Mouse (Mus musculus) embryonic facial prominence, embryonic 12.5 days (tissue): ENCODE measurements around the gene Tspan18. TPM values are rescaled to one million over a fixed set of nuclear protein-coding genes. Genes with fewer than 3 reads are reported as not detected.

Source experiments
- ATAC-seq: fragments of 200-750 bp; cut with Nextera tagmentation; 2 replicates; pipeline ENCODE4 v1.8.0; 2017; ENCODE audit not compliant: insufficient number of reproducible peaks, insufficient read depth, low FRiP score, low TSS enrichment
- H3K27ac ChIP-seq: fragments of 300-500 bp; sonication (generic); 2 replicates; pipeline ENCODE4 v1.5.1; 2016; ENCODE audit warnings: mild to moderate bottlenecking
- H3K27me3 ChIP-seq: fragments of 300-500 bp; sonication (generic); 2 replicates; pipeline ENCODE4 v1.6.1; 2016; ENCODE audit warnings: mild to moderate bottlenecking, moderate library complexity
- H3K36me3 ChIP-seq: fragments of 300-500 bp; sonication (generic); 2 replicates; pipeline ENCODE4 v1.6.1; 2016; ENCODE audit warnings: mild to moderate bottlenecking
- H3K4me1 ChIP-seq: fragments of 300-500 bp; sonication (generic); 2 replicates; pipeline ENCODE4 v1.6.1; 2016
- H3K4me2 ChIP-seq: fragments of 300-500 bp; sonication (generic); replicated peaks from 2 replicates; pipeline ENCODE4 v1.6.1; 2016; ENCODE audit warnings: mild to moderate bottlenecking, moderate library complexity
- H3K4me3 ChIP-seq: fragments of 300-500 bp; sonication (generic); 2 replicates; pipeline ENCODE4 v1.5.1; 2016; ENCODE audit warnings: mild to moderate bottlenecking
- H3K9ac ChIP-seq: fragments of 300-500 bp; sonication (generic); 2 replicates; pipeline ENCODE4 v1.6.1; 2016; ENCODE audit warnings: mild to moderate bottlenecking, moderate library complexity
- H3K9me3 ChIP-seq: fragments of 300-500 bp; sonication (generic); 2 replicates; pipeline ENCODE4 v1.6.1; 2016; ENCODE audit warnings: mild to moderate bottlenecking, moderate library complexity
- WGBS: fragments of 180-500 bp; shearing (Covaris S2); methylation state at CpG from one replicate; pipeline ENCODE4 v1.1.7; 2016; 5-methylcytosine and 5-hydroxymethylcytosine counted together
- polyA plus RNA-seq: library from polyadenylated mRNA; unstranded; fragments of >200 nt; fragmentation: Nextera tagmentation; extraction: Ambion mirVana; gene quantifications from 2 replicates; pipeline ENCODE4 v1.2.1, GENCODE M21; 2016

The Tspan18 gene
- polyA plus RNA-seq, 1 experiment from 2014 or later = 16.3 TPM

GRCm38 (mm10) chr2:93313768-93314632 lies 20.3 kb downstream of the Tspan18 start:
- no peaks in the 10 kb centered on the region for H3K36me3 ChIP-seq
- no peak overlapping the region for H3K4me2 ChIP-seq
- H3K9me3 ChIP-seq = no peaks in the 10 kb centered on the region
- H3K4me3 ChIP-seq = no peak overlapping the region
- no peak overlapping the region for H3K9ac ChIP-seq
- no peaks in the 10 kb centered on the region for H3K27me3 ChIP-seq
- 29% methylated on average over 15 of the region's 15 CpGs for WGBS
- H3K27ac ChIP-seq = no peak overlapping the region
- H3K4me1 ChIP-seq = peaks cover 11% of the 10 kb centered on the region; the same call in 1 of the 2 replicates
- ATAC-seq = no peak

DNA sequence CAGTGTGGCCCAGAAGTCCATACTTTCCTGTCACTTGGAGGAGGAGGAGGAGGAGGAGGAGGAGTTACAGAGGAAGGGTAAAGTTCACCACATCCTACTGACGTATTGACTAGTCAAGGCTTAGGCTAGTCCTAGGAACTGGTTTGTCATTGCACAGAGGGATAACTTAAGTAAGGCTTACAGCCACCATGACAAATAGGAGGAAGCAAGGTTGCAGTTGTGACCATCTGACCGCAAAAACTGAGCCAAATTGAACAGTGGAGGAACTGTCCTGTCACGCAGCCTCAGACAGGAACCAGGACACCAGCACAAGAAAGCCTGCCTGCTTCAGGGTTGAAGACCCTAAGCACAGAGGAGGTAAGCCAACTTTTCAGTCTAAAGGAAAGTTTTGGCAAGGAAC lies 21.8 kb downstream of the Tspan18 start:
- 73% methylated on average over 3 of the region's 3 CpGs for WGBS
- H3K4me1 ChIP-seq = peaks cover 11% of the 10 kb centered on the region; the same call in 1 of the 2 replicates

GRCm38 (mm10) chr2:93309724-93310413 lies 24.4 kb downstream of the Tspan18 start:
- Histone ChIP-seq H3K36me3 (no peaks in the 10 kb centered on the region), H3K27ac (no peak overlapping the region), H3K4me3 (no peak overlapping the region), H3K4me2 (no peak overlapping the region), H3K4me1 (peaks cover 7% of the 10 kb centered on the region; the same call in 1 of the 2 replicates), H3K27me3 (no peaks in the 10 kb centered on the region), H3K9ac (no peak overlapping the region), H3K9me3 (no peaks in the 10 kb centered on the region)
- ATAC-seq = no peak
- WGBS = 80% methylated on average over 14 of the region's 14 CpGs

More for the DNA sequence above, 21.8 kb downstream of the Tspan18 start:
- Histone ChIP-seq H3K4me3 (no peak overlapping the region), H3K27ac (no peak overlapping the region), H3K9me3 (no peaks in the 10 kb centered on the region), H3K9ac (no peak overlapping the region), H3K27me3 (no peaks in the 10 kb centered on the region), H3K4me2 (no peak overlapping the region), H3K36me3 (no peaks in the 10 kb centered on the region)
- ATAC-seq = no peak

DNA sequence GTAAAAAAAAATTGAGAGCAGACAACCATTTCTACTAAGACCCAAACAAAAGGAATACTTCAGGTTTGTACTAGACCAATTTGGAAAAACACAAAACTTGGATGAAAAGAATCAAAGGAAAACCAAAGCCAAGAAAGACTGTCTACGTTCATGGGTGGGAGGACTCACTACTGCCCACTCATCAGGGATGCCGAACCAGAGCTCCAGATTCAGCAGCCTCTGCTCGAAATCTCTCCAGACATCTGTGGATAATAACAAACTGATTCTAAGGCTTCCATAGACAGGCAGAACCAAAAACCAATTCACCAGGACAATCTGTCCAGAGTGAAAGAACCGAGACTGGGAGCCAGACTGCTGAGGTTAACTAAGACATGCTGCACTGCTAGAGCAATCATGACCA lies 27.4 kb downstream of the Tspan18 start:
- WGBS = 78% methylated on average over 4 of the region's 4 CpGs
- peaks cover 18% of the 10 kb centered on the region for H3K4me1 ChIP-seq
- H3K4me2 ChIP-seq = no peak overlapping the region

GRCm38 (mm10) chr2:93304273-93304634 lies 30.1 kb downstream of the Tspan18 start:
- Histone ChIP-seq H3K4me1 (peaks cover 18% of the 10 kb centered on the region), H3K27ac (peak overlapping the region; percentile 61), H3K36me3 (no peaks in the 10 kb centered on the region), H3K4me3 (no peak overlapping the region), H3K4me2 (no peak overlapping the region), H3K27me3 (no peaks in the 10 kb centered on the region), H3K9ac (no peak overlapping the region), H3K9me3 (no peaks in the 10 kb centered on the region)
- 44% methylated on average over 4 of the region's 4 CpGs for WGBS
- ATAC-seq = no peak

More for the DNA sequence above, 27.4 kb downstream of the Tspan18 start:
- H3K9ac ChIP-seq = no peak overlapping the region
- H3K27ac ChIP-seq = no peak overlapping the region
- no peaks in the 10 kb centered on the region for H3K27me3 ChIP-seq
- ATAC-seq = no peak
- no peak overlapping the region for H3K4me3 ChIP-seq
- H3K9me3 ChIP-seq = no peaks in the 10 kb centered on the region
- no peaks in the 10 kb centered on the region for H3K36me3 ChIP-seq

GRCm38 (mm10) chr2:93303585-93304272 lies 30.6 kb downstream of the Tspan18 start:
- Histone ChIP-seq H3K27ac (peak overlapping the region; percentile 61), H3K4me2 (no peak overlapping the region), H3K4me3 (no peak overlapping the region), H3K36me3 (no peaks in the 10 kb centered on the region), H3K9me3 (no peaks in the 10 kb centered on the region), H3K4me1 (peaks cover 18% of the 10 kb centered on the region), H3K27me3 (no peaks in the 10 kb centered on the region), H3K9ac (no peak overlapping the region)
- WGBS = 19% methylated on average over 16 of the region's 16 CpGs
- 0 out of 2 replicates have a peak, but pooled peaks have one; percentile 50 for ATAC-seq

DNA sequence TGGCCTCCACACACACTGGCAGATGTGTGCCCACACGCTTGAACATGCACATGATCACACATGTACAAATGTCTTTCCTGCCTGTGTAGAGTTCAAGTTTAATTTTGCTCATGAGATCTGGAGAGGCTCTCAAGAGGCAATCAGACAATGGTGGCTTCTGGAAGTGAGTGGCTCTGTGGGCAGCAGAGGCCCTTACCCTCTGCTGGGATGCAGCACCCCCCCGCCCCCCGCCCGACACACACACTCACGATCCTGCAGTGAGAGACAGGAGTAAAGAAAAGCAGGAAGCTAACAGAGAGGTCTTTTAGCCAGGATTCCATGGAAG lies 31.1 kb downstream of the Tspan18 start:
- Histone ChIP-seq H3K4me2 (no peak overlapping the region), H3K27ac (peak overlapping the region; percentile 61), H3K4me3 (no peak overlapping the region), H3K4me1 (peaks cover 18% of the 10 kb centered on the region), H3K36me3 (no peaks in the 10 kb centered on the region), H3K9me3 (no peaks in the 10 kb centered on the region), H3K27me3 (no peaks in the 10 kb centered on the region), H3K9ac (no peak overlapping the region)
- no peak for ATAC-seq
- WGBS = 31% methylated on average over 5 of the region's 5 CpGs

DNA sequence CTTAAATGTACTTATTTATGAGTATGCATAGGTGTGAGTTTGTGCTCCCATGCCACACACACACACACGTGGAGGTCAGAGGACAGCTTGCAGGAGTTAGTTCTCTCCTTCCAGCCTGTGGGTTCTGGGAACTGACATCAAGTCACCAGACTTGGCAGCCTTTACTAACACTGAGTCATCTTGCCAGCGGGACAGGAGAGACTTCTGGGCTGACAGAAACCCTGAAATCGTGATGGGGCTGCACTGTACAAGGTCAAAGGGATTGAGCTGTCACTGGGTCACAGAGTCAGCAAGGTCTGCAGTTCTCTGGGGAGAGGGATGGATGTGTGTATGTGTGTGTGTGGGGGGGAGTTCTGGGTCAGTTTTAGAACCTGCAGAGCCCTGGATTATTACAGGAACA lies 36.6 kb downstream of the Tspan18 start:
- H3K27me3 ChIP-seq = no peaks in the 10 kb centered on the region
- H3K4me3 ChIP-seq = no peak overlapping the region
- no peak overlapping the region for H3K27ac ChIP-seq
- H3K36me3 ChIP-seq = no peaks in the 10 kb centered on the region
- 70% methylated on average over 3 of the region's 3 CpGs for WGBS
- no peak for ATAC-seq
- no peak overlapping the region for H3K4me2 ChIP-seq
- no peak overlapping the region for H3K9ac ChIP-seq
- H3K4me1 ChIP-seq = no peaks in the 10 kb centered on the region
- H3K9me3 ChIP-seq = peaks cover 5% of the 10 kb centered on the region; the same call in 1 of the 2 replicates

DNA sequence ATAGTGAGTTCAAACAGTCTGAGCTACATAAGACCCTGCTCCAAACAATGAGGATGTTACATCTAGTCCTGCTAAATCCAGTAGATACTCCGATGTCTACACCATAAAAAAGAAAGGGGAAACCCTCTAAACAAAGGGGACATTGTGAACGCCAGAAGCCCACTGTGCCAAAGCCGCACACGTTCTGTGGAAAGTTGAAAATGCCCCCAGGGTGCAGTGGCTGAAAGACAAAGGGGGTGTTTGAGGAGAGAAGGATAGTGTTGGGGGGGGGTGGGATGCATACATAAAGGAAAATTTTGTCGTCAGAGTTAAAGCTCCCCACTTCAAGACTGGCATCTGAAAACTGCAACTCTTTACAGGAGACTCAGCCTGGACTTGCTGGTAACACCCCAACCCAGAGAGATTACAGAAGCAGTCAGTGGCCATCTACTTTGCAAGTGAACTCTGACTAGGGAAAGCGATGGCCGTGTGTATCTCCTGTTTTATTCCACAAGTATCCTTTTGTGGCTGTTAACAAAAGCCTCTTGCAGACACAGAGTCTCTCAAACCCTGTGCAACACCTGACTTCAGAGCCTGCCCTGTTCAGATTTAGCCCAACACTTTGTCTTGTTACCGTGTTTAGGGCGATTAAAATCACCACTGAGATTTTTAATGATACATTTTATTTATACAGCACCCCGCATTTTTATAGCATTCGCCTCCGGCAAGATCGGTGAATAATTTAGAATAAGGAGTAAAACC lies 42.9 kb downstream of the Tspan18 start:
- H3K4me2 ChIP-seq = no peak overlapping the region
- peaks cover 36% of the 10 kb centered on the region for H3K4me1 ChIP-seq
- no peak for ATAC-seq
- H3K9ac ChIP-seq = no peak overlapping the region
- peak overlapping the region; percentile 63; the same call in 1 of the 2 replicates for H3K27ac ChIP-seq
- H3K27me3 ChIP-seq = no peaks in the 10 kb centered on the region
- no peaks in the 10 kb centered on the region for H3K36me3 ChIP-seq
- H3K4me3 ChIP-seq = no peak overlapping the region
- peaks cover 5% of the 10 kb centered on the region; the same call in 1 of the 2 replicates for H3K9me3 ChIP-seq
- WGBS = 43% methylated on average over 13 of the region's 13 CpGs

- Histone ChIP-seq H3K27ac (0 out of 2 replicates have a peak overlapping the region, but pooled peaks have one; percentile 63), H3K9ac (no peak overlapping the region), H3K4me1 (peaks cover 44% of the 10 kb centered on the region), H3K4me2 (no peak overlapping the region), H3K27me3 (no peaks in the 10 kb centered on the region), H3K36me3 (no peaks in the 10 kb centered on the region), H3K4me3 (no peak overlapping the region), H3K9me3 (peaks cover 5% of the 10 kb centered on the region; the same call in 1 of the 2 replicates)
- ATAC-seq = no peak
- 24% methylated on average over 7 of the region's 7 CpGs for WGBS
Measured at GRCm38 (mm10) chr2:93290345-93291118, 43.8 kb downstream of the Tspan18 start.
